Mouse (Mus musculus): ENCODE data around the gene Ap3m1.

Ap3m1 gene

GRCm38 (mm10) chr14:21013800-21014334, 38.4 kb downstream of the Ap3m1 start:
- DNase-seq (ENCODE audit: low read depth): no peak

GRCm38 (mm10) chr14:20999617-21000016, 52.7 kb downstream of the Ap3m1 start:
- no peak for DNase-seq (ENCODE audit: low read depth)

GRCm38 (mm10) chr14:20997548-20997947, 54.8 kb downstream of the Ap3m1 start:
- no peak for DNase-seq (ENCODE audit: low read depth)

GRCm38 (mm10) chr14:20996361-20996760, 55.9 kb downstream of the Ap3m1 start:
- DNase-seq (ENCODE audit: low read depth): no peak

- no peak for DNase-seq (ENCODE audit: low read depth)
These were observed 56.8 kb downstream of the Ap3m1 start for GRCm38 (mm10) chr14:20995497-20995896.

- DNase-seq (ENCODE audit: low read depth): no peak
These were observed 57.8 kb downstream of the Ap3m1 start for GRCm38 (mm10) chr14:20994475-20994874.

GRCm38 (mm10) chr14:20993067-20993691, 59.1 kb downstream of the Ap3m1 start:
- DNase-seq (ENCODE audit: low read depth): no peak

GRCm38 (mm10) chr14:20991492-20991891, 60.8 kb downstream of the Ap3m1 start:
- DNase-seq (ENCODE audit: low read depth): no peak

GRCm38 (mm10) chr14:20985482-20985881, 66.8 kb downstream of the Ap3m1 start:
- DNase-seq (ENCODE audit: low read depth): no peak

GRCm38 (mm10) chr14:20983832-20984231, 68.5 kb downstream of the Ap3m1 start:
- no peak for DNase-seq (ENCODE audit: low read depth)
